Mouse (Mus musculus): ENCODE measurements around the gene Aqp1. TPM values are rescaled to one million over a fixed set of nuclear protein-coding genes. Genes with fewer than 3 reads are reported as not detected.

The Aqp1 gene
- total RNA-seq (2012; rRNA removed) (not detected in 2 replicates), total RNA-seq (2014; rRNA removed) (not detected in 2 replicates), polyA plus RNA-seq (2012; ENCODE audit: insufficient read length, low read depth) (not detected in 2 replicates)

DNA sequence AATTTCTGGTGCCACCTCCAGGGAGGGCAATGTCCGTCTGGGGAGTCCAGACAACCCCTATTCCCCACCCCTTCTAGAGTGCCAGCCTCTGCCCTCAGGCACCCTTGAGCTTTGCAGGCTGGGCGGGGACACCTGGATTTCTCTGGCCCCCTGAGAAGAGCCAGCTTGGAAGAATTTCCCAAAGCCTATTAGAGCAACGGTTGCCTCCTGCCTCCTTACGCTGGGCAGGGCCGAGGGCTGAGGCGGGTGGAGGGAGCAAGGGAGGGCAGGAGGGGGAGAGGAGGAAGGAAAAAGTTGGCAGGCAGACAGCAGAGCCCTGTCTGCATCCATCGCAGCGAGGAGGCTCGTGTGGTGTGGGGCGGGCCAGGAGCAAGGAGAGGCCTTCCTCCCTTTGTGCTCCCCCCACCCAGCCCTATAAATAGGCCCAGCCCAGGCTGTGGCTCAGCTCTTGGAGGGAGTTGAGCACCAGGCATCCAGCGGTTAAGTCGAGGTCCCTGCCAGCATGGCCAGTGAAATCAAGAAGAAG, at the start of gene Aqp1:
Aqp1 (plus strand) TSS at position 444 of the 526 bp plus-strand sequence.
- dilution Hi-C loops (cut with MboI; ENCODE audit: extremely low pct_ligation_motif_present, extremely low pct_unique_long_range_greater_than_20kb, low sequenced_read_pairs) (no loop called here), in situ Hi-C loops (cut with MboI; ENCODE audit: low pct_ligation_motif_present, low pct_unique_long_range_greater_than_20kb, low sequenced_read_pairs) (no loop called here)
- peaks cover 96% of the 10 kb centered on the region for H3K27me3 ChIP-seq (replicated peaks)
- no peak within 1 kb of the TSS for H3K4me3 ChIP-seq (replicated peaks in 1 of 3; ENCODE audit: low read depth in 2 of 3, low read length in 2 of 3, poor library complexity in 1 of 3)
- H3K4me1 ChIP-seq (ENCODE audit: control insufficient read depth in 1 of 2, insufficient read depth in 2 of 2) = no peaks in the 10 kb centered on the region
- no peak for DNase-seq (ENCODE audit: extremely low read depth)
- TF ChIP-seq CHD1 (IDR thresholded peaks at IDR 0.05; ENCODE audit: low read depth, low read length) (no peak), JUN (IDR thresholded peaks at IDR 0.05; ENCODE audit: insufficient read depth, low read depth, low read length) (no peak), TBP (conservative IDR thresholded peaks at IDR 0.05; ENCODE audit: low read depth, low read length) (no peak), IRF4 (IDR thresholded peaks at IDR 0.05; ENCODE audit: low read depth, low read length) (no peak), JUND (conservative IDR thresholded peaks at IDR 0.05; ENCODE audit: low read depth, low read length) (no peak), PAX5 (IDR thresholded peaks at IDR 0.05; ENCODE audit: low read length) (no peak), ZMIZ1 (IDR thresholded peaks at IDR 0.05; ENCODE audit: low read depth, low read length) (no peak), POLR2AphosphoS2 (IDR thresholded peaks at IDR 0.05; ENCODE audit: low read depth, low read length) (no peak), GABPA (IDR thresholded peaks at IDR 0.05; ENCODE audit: insufficient replicate concordance, low read depth, low read length) (no peak), RAD21 (IDR thresholded peaks at IDR 0.05; ENCODE audit: low read depth, low read length) (no peak), ELF1 (IDR thresholded peaks at IDR 0.05; ENCODE audit: low read depth, low read length) (no peak), NRF1 (IDR thresholded peaks at IDR 0.05; ENCODE audit: low read depth, low read length) (no peak)
- no peak within 1 kb of the TSS for H3K4me2 ChIP-seq (ENCODE audit: insufficient read depth, low read depth, poor library complexity, severe bottlenecking)
- H3K27ac ChIP-seq (ENCODE audit: insufficient read depth, low read depth) = no peak within 1 kb of the TSS
- H3K9me3 ChIP-seq (replicated peaks; ENCODE audit: low read length) = no peaks in the 10 kb centered on the region
- H3K36me3 ChIP-seq (replicated peaks in 1 of 2; ENCODE audit: control insufficient read depth in 1 of 2, insufficient read depth in 1 of 2, low read length in 1 of 2) = no peaks in the 10 kb centered on the region
- H3K9ac ChIP-seq (ENCODE audit: insufficient read depth, low read depth) = no peak within 1 kb of the TSS
- H3K79me2 ChIP-seq (replicated peaks; ENCODE audit: control insufficient read depth, extremely low read depth, insufficient read depth, poor library complexity, severe bottlenecking) = no peaks in the 10 kb centered on the region

- no peak overlapping the region for H3K4me2 ChIP-seq (ENCODE audit: insufficient read depth, low read depth, poor library complexity, severe bottlenecking)
- in situ Hi-C loops (cut with MboI; ENCODE audit: low pct_ligation_motif_present, low pct_unique_long_range_greater_than_20kb, low sequenced_read_pairs) (no loop called here), dilution Hi-C loops (cut with MboI; ENCODE audit: extremely low pct_ligation_motif_present, extremely low pct_unique_long_range_greater_than_20kb, low sequenced_read_pairs) (no loop called here)
- peaks cover 4% of the 10 kb centered on the region for H3K9me3 ChIP-seq (replicated peaks; ENCODE audit: low read length)
- no peak overlapping the region for H3K9ac ChIP-seq (ENCODE audit: insufficient read depth, low read depth)
- H3K27ac ChIP-seq (ENCODE audit: insufficient read depth, low read depth) = no peak overlapping the region
- H3K4me3 ChIP-seq (replicated peaks in 1 of 3; ENCODE audit: low read depth in 2 of 3, low read length in 2 of 3, poor library complexity in 1 of 3) = no peak overlapping the region
- no peaks in the 10 kb centered on the region for H3K79me2 ChIP-seq (replicated peaks; ENCODE audit: control insufficient read depth, extremely low read depth, insufficient read depth, poor library complexity, severe bottlenecking)
- no peaks in the 10 kb centered on the region for H3K36me3 ChIP-seq (replicated peaks in 1 of 2; ENCODE audit: control insufficient read depth in 1 of 2, insufficient read depth in 1 of 2, low read length in 1 of 2)
- no peak for TF ChIP-seq JUND (conservative IDR thresholded peaks at IDR 0.05; ENCODE audit: low read depth, low read length)
- 0 out of 2 replicates have a peak, but pooled peaks have one; percentile 23 for TF ChIP-seq EP300 (IDR thresholded peaks at IDR 0.05; ENCODE audit: low read length)
- 0 out of 2 replicates have a peak, but pooled peaks have one; percentile 22 for TF ChIP-seq KAT2A (IDR thresholded peaks at IDR 0.05; ENCODE audit: insufficient replicate concordance, low read length)
- TF ChIP-seq MYC (IDR thresholded peaks at IDR 0.05; ENCODE audit: low read depth, low read length) = no peak
- TF ChIP-seq CHD2 (IDR thresholded peaks at IDR 0.05; ENCODE audit: low read length) = no peak
- no peak for TF ChIP-seq GABPA (IDR thresholded peaks at IDR 0.05; ENCODE audit: insufficient replicate concordance, low read depth, low read length)
- TF ChIP-seq CHD1 (IDR thresholded peaks at IDR 0.05; ENCODE audit: low read depth, low read length) = no peak
- TF ChIP-seq RCOR1 (conservative IDR thresholded peaks at IDR 0.05; ENCODE audit: low read depth, low read length) = no peak
- H3K4me1 ChIP-seq (ENCODE audit: control insufficient read depth in 1 of 2, insufficient read depth in 2 of 2) = peaks cover 4 to 8% of the 10 kb centered on the region in 2 experiments
- peaks cover 60% of the 10 kb centered on the region for H3K27me3 ChIP-seq (replicated peaks)
- peak; percentile 37 for DNase-seq (ENCODE audit: extremely low read depth)
These were observed 48.1 kb upstream of the Aqp1 start for GRCm38 (mm10) chr6:55288007-55288602.

Measured in CH12.LX (cell line).